Mouse (Mus musculus): Measurements from ENCODE around the gene Slamf9.

The Slamf9 gene

DNA sequence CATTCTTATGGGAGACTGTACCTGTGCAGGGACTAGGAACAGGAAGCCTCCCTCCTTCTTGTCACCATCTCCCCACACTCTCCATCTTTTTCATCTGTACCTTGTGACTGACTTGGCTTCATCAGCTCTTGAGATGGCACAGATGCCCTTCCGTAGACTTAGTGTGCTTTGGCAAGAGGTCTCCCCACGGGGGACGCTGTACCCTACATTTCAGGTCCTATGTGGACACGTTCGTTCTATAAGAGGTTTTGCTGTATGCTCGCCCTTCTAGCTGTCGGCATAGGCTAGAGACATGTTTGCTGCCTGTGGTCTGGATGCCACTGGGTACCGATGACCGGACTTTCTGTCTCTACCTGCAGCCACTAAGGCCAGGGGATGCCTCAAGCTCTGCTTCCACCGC lies 52.3 kb downstream of the Slamf9 start:
- TF ChIP-seq GATA4 (IDR thresholded peaks at IDR 0.05; ENCODE audit: insufficient replicate concordance, low read length) = no peak

Data from liver, adult (tissue).